Mouse (Mus musculus): ENCODE measurements around the gene Gcm1. TPM values are rescaled to one million over a fixed set of nuclear protein-coding genes. Genes with fewer than 3 reads are reported as not detected.

Gene Gcm1
- polyA plus RNA-seq (2016; fragmentation: Nextera tagmentation; extraction: Ambion mirVana), result 0.21 TPM in 1 of 2 replicates, not detected in the other

- Histone ChIP-seq H3K9me3 (no peaks in the 10 kb centered on the region), H3K4me3 (no peak within 1 kb of the TSS)
Measured at GRCm38 (mm10) chr9:78051677-78052076, at the start of gene Gcm1. Gene Gcm1 (plus strand): TSS chr9:78051924.

GRCm38 (mm10) chr9:78003278-78003677, 48.4 kb upstream of the Gcm1 start:
- WGBS, result 87% methylated on average over 2 of the region's 2 CpGs
- no peaks in the 10 kb centered on the region for H3K9me3 ChIP-seq

More at GRCm38 (mm10) chr9:78051677-78052076, at the start of gene Gcm1:
- no peaks in the 10 kb centered on the region for H3K27me3 ChIP-seq (ENCODE audit: insufficient read depth, poor library complexity, severe bottlenecking)
- H3K36me3 ChIP-seq, result no peaks in the 10 kb centered on the region
- peaks cover 3% of the 10 kb centered on the region; the same call in 1 of the 2 replicates for H3K4me1 ChIP-seq (replicated peaks)
- WGBS, result 57% methylated on average over 3 of the region's 3 CpGs
- DNase-seq (ENCODE audit: low spot score), result no peak
- no peak within 1 kb of the TSS for H3K27ac ChIP-seq

GRCm38 (mm10) chr9:78005481-78005880, 46.2 kb upstream of the Gcm1 start:
- H3K36me3 ChIP-seq, result no peaks in the 10 kb centered on the region
- 52% methylated on average over 3 of the region's 3 CpGs for WGBS
- no peak overlapping the region for H3K4me3 ChIP-seq
- no peaks in the 10 kb centered on the region for H3K4me1 ChIP-seq (replicated peaks)
- DNase-seq (ENCODE audit: low spot score), result peak; percentile 23
- no peaks in the 10 kb centered on the region for H3K27me3 ChIP-seq (ENCODE audit: insufficient read depth, poor library complexity, severe bottlenecking)
- H3K9me3 ChIP-seq, result no peaks in the 10 kb centered on the region
- H3K27ac ChIP-seq, result no peak overlapping the region

More at GRCm38 (mm10) chr9:78003278-78003677, 48.4 kb upstream of the Gcm1 start:
- Histone ChIP-seq H3K4me1 (replicated peaks) (no peaks in the 10 kb centered on the region), H3K4me3 (no peak overlapping the region), H3K27me3 (ENCODE audit: insufficient read depth, poor library complexity, severe bottlenecking) (no peaks in the 10 kb centered on the region), H3K36me3 (no peaks in the 10 kb centered on the region), H3K27ac (no peak overlapping the region)
- no peak for DNase-seq (ENCODE audit: low spot score)

- H3K4me1 ChIP-seq (replicated peaks), result no peaks in the 10 kb centered on the region
- H3K9me3 ChIP-seq, result no peaks in the 10 kb centered on the region
- H3K36me3 ChIP-seq, result no peaks in the 10 kb centered on the region
- no peak overlapping the region for H3K27ac ChIP-seq
- no peak overlapping the region for H3K4me3 ChIP-seq
- no peaks in the 10 kb centered on the region for H3K27me3 ChIP-seq (ENCODE audit: insufficient read depth, poor library complexity, severe bottlenecking)
- 62% methylated on average over 19 of the region's 19 CpGs for WGBS
- DNase-seq (ENCODE audit: low spot score), result peak; percentile 75
Measured at GRCm38 (mm10) chr9:78006209-78007001, 45.3 kb upstream of the Gcm1 start.

- Histone ChIP-seq H3K27me3 (ENCODE audit: insufficient read depth, poor library complexity, severe bottlenecking) (no peaks in the 10 kb centered on the region), H3K4me1 (replicated peaks) (no peaks in the 10 kb centered on the region), H3K9me3 (no peaks in the 10 kb centered on the region), H3K27ac (no peak overlapping the region), H3K36me3 (no peaks in the 10 kb centered on the region), H3K4me3 (no peak overlapping the region)
- WGBS, result 91% methylated on average over 7 of the region's 7 CpGs
- no peak for DNase-seq (ENCODE audit: low spot score)
Measured at GRCm38 (mm10) chr9:78009382-78009781, 42.3 kb upstream of the Gcm1 start.

GRCm38 (mm10) chr9:78010187-78010586, 41.5 kb upstream of the Gcm1 start:
- no peak overlapping the region for H3K27ac ChIP-seq
- DNase-seq (ENCODE audit: low spot score), result no peak
- no peaks in the 10 kb centered on the region for H3K27me3 ChIP-seq (ENCODE audit: insufficient read depth, poor library complexity, severe bottlenecking)
- no peak overlapping the region for H3K4me3 ChIP-seq
- no peaks in the 10 kb centered on the region for H3K36me3 ChIP-seq
- H3K9me3 ChIP-seq, result no peaks in the 10 kb centered on the region
- H3K4me1 ChIP-seq (replicated peaks), result no peaks in the 10 kb centered on the region
- WGBS, result 94% methylated on average over 5 of the region's 5 CpGs

GRCm38 (mm10) chr9:78010707-78011106, 41.0 kb upstream of the Gcm1 start:
- DNase-seq (ENCODE audit: low spot score), result no peak
- no peaks in the 10 kb centered on the region for H3K27me3 ChIP-seq (ENCODE audit: insufficient read depth, poor library complexity, severe bottlenecking)
- H3K9me3 ChIP-seq, result no peaks in the 10 kb centered on the region
- 91% methylated on average over 10 of the region's 10 CpGs for WGBS
- no peak overlapping the region for H3K27ac ChIP-seq
- H3K4me1 ChIP-seq (replicated peaks), result no peaks in the 10 kb centered on the region
- no peaks in the 10 kb centered on the region for H3K36me3 ChIP-seq
- H3K4me3 ChIP-seq, result no peak overlapping the region

- no peaks in the 10 kb centered on the region for H3K36me3 ChIP-seq
- no peaks in the 10 kb centered on the region for H3K9me3 ChIP-seq
- peaks cover 7% of the 10 kb centered on the region for H3K4me1 ChIP-seq (replicated peaks)
- no peak overlapping the region for H3K4me3 ChIP-seq
- no peak for DNase-seq (ENCODE audit: low spot score)
- no peaks in the 10 kb centered on the region for H3K27me3 ChIP-seq (ENCODE audit: insufficient read depth, poor library complexity, severe bottlenecking)
- H3K27ac ChIP-seq, result no peak overlapping the region
- 88% methylated on average over 4 of the region's 4 CpGs for WGBS
Measured at GRCm38 (mm10) chr9:78012066-78012465, 39.7 kb upstream of the Gcm1 start.

GRCm38 (mm10) chr9:78012681-78013080, 39.0 kb upstream of the Gcm1 start:
- DNase-seq (ENCODE audit: low spot score), result no peak
- 91% methylated on average over 5 of the region's 5 CpGs for WGBS
- Histone ChIP-seq H3K9me3 (no peaks in the 10 kb centered on the region), H3K36me3 (no peaks in the 10 kb centered on the region), H3K27ac (no peak overlapping the region), H3K27me3 (ENCODE audit: insufficient read depth, poor library complexity, severe bottlenecking) (no peaks in the 10 kb centered on the region), H3K4me1 (replicated peaks) (peaks cover 7% of the 10 kb centered on the region), H3K4me3 (no peak overlapping the region)

- DNase-seq (ENCODE audit: low spot score), result no peak
- H3K4me3 ChIP-seq, result no peak overlapping the region
- 0 out of 2 replicates have a peak, but pooled peaks cover 5% of the 10 kb centered on the region for H3K27me3 ChIP-seq (ENCODE audit: insufficient read depth, poor library complexity, severe bottlenecking)
- H3K36me3 ChIP-seq, result no peaks in the 10 kb centered on the region
- H3K9me3 ChIP-seq, result no peaks in the 10 kb centered on the region
- peaks cover 13% of the 10 kb centered on the region for H3K4me1 ChIP-seq (replicated peaks)
- no peak overlapping the region for H3K27ac ChIP-seq
- 42% methylated on average over 1 of the region's 1 CpGs for WGBS
Measured at GRCm38 (mm10) chr9:78013813-78014212, 37.9 kb upstream of the Gcm1 start.

GRCm38 (mm10) chr9:78015816-78016215, 35.9 kb upstream of the Gcm1 start:
- peaks cover 20% of the 10 kb centered on the region for H3K4me1 ChIP-seq (replicated peaks)
- H3K27me3 ChIP-seq (ENCODE audit: insufficient read depth, poor library complexity, severe bottlenecking), result 0 out of 2 replicates have a peak, but pooled peaks cover 5% of the 10 kb centered on the region
- no peaks in the 10 kb centered on the region for H3K36me3 ChIP-seq
- H3K9me3 ChIP-seq, result no peaks in the 10 kb centered on the region
- no peak for DNase-seq (ENCODE audit: low spot score)
- 82% methylated on average over 7 of the region's 7 CpGs for WGBS
- no peak overlapping the region for H3K4me3 ChIP-seq
- no peak overlapping the region for H3K27ac ChIP-seq

- Histone ChIP-seq H3K4me3 (no peak overlapping the region), H3K36me3 (no peaks in the 10 kb centered on the region), H3K27ac (no peak overlapping the region), H3K9me3 (no peaks in the 10 kb centered on the region), H3K27me3 (ENCODE audit: insufficient read depth, poor library complexity, severe bottlenecking) (0 out of 2 replicates have a peak, but pooled peaks cover 5% of the 10 kb centered on the region), H3K4me1 (replicated peaks) (peaks cover 24% of the 10 kb centered on the region)
- DNase-seq (ENCODE audit: low spot score), result no peak
- 67% methylated on average over 15 of the region's 15 CpGs for WGBS
Measured at GRCm38 (mm10) chr9:78016288-78016687, 35.4 kb upstream of the Gcm1 start.

GRCm38 (mm10) chr9:78021256-78021655, 30.5 kb upstream of the Gcm1 start:
- peaks cover 34% of the 10 kb centered on the region for H3K4me1 ChIP-seq (replicated peaks)
- H3K36me3 ChIP-seq, result no peaks in the 10 kb centered on the region
- H3K27me3 ChIP-seq (ENCODE audit: insufficient read depth, poor library complexity, severe bottlenecking), result peaks cover 17% of the 10 kb centered on the region
- DNase-seq (ENCODE audit: low spot score), result peak; percentile 71
- H3K27ac ChIP-seq, result peak overlapping the region; percentile 62
- no peak overlapping the region for H3K4me3 ChIP-seq
- WGBS, result 16% methylated on average over 9 of the region's 9 CpGs
- H3K9me3 ChIP-seq, result no peaks in the 10 kb centered on the region
